Mouse (Mus musculus): ENCODE results near the gene Birc5. TPM values are rescaled to one million over a fixed set of nuclear protein-coding genes. Genes with fewer than 3 reads are reported as not detected.

Gene Birc5
- polyA plus RNA-seq, 1 experiment from 2014 or later = 26.7 TPM

DNA sequence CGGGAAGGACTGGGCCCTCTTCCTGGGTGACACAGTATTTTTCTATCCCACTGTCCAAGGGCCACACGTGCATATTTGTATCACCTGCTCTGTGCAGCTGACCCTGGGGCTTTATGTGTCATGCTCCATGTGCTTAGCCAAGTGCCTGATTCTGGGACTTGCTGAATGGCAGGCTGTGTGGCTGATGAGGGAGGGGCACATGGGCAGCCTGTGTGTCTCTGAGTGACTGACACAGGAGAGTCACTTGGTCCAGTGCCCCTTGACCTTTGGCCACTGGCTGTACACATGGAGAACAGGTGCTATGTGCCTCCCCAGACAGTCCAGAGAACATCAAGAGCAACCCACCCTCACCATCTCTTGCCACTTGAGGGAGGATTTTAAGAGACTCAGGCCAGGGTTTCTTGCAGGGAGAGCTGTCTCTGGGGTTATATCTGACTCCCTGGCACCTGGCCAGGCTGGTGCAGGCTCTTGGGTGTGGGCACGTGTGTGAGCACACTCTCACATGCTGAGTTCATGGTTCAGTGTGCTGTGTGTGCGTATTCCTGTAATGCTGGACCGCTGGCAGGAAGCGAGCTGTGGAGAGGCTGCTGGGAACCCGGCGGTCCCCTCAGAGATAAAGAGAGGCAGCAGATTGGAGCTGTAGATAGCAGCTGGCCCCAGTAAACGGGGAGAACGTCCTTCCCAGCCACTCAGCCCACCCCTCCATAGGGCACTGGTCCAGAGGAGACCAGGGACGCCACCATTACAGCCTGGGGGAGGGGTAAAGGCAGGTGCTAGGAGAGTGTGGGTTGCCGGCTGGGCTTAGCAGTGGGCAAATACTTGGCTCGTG lies 29.1 kb downstream of the Birc5 start:
- peaks cover 22% of the 10 kb centered on the region for H3K4me1 ChIP-seq
- no peak overlapping the region; the same call in 1 of the 2 replicates for H3K9ac ChIP-seq (replicated peaks)
- H3K36me3 ChIP-seq = no peaks in the 10 kb centered on the region
- WGBS = 15% methylated on average over 13 of the region's 13 CpGs
- no peaks in the 10 kb centered on the region for H3K27me3 ChIP-seq (replicated peaks)
- ATAC-seq (ENCODE audit: low FRiP score) = peak; percentile 73
- H3K4me2 ChIP-seq = peak overlapping the region; percentile 46
- H3K4me3 ChIP-seq (replicated peaks) = peak overlapping the region; percentile 14; the same call in 1 of the 2 replicates
- H3K27ac ChIP-seq (replicated peaks) = peak overlapping the region; percentile 64
- no peaks in the 10 kb centered on the region for H3K9me3 ChIP-seq (replicated peaks)

DNA sequence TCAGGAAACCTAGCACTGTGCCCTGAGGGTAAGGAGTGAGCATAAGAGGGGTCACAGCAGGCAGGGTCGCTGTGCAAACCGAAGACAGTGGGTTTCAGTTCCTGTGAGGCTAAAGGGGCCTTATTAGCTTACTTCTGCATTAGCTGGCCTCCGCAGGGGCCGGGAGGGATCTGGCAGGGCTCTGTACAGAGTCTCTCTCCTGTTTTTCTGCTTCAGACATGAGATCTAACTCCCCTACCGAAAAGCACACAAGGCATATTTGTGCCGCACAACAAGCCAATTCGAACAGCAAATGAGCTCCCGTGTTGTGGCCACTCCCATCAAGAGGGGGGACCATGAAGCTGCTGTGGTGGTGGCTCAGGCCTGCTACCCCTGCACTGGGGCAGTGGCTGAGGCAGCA lies 29.8 kb downstream of the Birc5 start:
- Histone ChIP-seq H3K4me3 (replicated peaks) (no peak overlapping the region), H3K4me1 (peaks cover 20% of the 10 kb centered on the region), H3K36me3 (no peaks in the 10 kb centered on the region), H3K4me2 (peak overlapping the region; percentile 46; the same call in 1 of the 2 replicates), H3K9me3 (replicated peaks) (no peaks in the 10 kb centered on the region), H3K9ac (replicated peaks) (no peak overlapping the region), H3K27ac (replicated peaks) (peak overlapping the region; percentile 64), H3K27me3 (replicated peaks) (no peaks in the 10 kb centered on the region)
- ATAC-seq (ENCODE audit: low FRiP score) = no peak
- WGBS = 20% methylated on average over 8 of the region's 8 CpGs

DNA sequence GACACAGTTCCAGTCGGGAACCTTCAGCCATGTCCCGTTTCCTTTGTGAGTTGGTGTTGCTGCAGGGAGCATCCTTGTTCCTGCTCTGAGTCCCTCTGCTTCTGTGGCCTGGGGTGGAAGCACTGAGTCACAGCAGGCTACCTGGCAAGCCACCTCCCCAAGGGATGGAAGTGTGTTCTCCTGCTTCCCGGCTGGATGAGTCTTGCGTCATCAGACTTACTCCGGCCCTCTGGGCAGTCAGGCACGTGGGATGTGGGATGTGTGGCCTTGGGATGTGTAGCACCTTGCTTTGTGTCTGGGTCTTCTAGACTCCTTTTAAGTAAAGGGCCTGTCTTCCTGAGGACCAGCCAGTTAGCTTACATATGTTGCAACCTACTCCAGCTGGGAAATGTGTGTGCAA lies 30.6 kb downstream of the Birc5 start:
- H3K36me3 ChIP-seq = no peaks in the 10 kb centered on the region
- H3K9ac ChIP-seq (replicated peaks) = no peak overlapping the region
- no peak for ATAC-seq (ENCODE audit: low FRiP score)
- no peak overlapping the region for H3K4me3 ChIP-seq (replicated peaks)
- no peak overlapping the region for H3K4me2 ChIP-seq
- H3K4me1 ChIP-seq = peaks cover 20% of the 10 kb centered on the region
- 87% methylated on average over 6 of the region's 6 CpGs for WGBS
- no peaks in the 10 kb centered on the region for H3K9me3 ChIP-seq (replicated peaks)
- H3K27me3 ChIP-seq (replicated peaks) = no peaks in the 10 kb centered on the region; the same call in 1 of the 2 replicates
- H3K27ac ChIP-seq (replicated peaks) = no peak overlapping the region

DNA sequence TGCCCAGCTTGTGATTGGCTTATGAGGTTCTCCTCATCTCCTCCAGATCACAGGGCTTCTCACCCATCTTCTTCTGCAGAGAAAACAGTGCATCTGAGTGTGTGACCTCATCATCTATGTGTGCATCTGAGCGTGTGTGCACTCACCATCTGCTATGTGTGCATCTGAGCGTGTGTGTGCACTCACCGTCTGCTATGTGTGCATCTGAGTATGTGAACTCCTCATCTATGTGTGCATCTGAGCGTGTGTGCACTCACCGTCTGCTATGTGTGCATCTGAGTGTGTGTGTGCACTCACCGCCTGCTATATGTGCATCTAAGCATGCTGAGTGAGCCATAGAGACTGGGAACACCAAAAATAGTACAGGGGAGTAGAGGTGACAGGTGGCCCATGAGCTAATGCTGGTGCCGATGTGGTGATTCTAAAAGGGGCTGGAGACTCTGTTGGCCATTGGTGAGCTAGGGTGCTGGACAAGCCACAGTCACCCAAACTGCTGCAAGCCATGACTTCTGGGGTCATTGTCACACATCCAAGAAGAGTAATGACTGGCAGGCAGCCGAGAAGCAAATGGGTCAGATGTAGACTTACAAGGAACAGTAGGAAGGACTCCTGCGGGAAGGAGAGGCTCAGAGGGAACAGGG lies 31.4 kb downstream of the Birc5 start:
- Histone ChIP-seq H3K27ac (replicated peaks) (no peak overlapping the region), H3K4me3 (replicated peaks) (no peak overlapping the region), H3K9ac (replicated peaks) (no peak overlapping the region), H3K27me3 (replicated peaks) (no peaks in the 10 kb centered on the region; the same call in 1 of the 2 replicates), H3K4me1 (peaks cover 20% of the 10 kb centered on the region), H3K4me2 (no peak overlapping the region), H3K36me3 (no peaks in the 10 kb centered on the region), H3K9me3 (replicated peaks) (no peaks in the 10 kb centered on the region)
- no peak for ATAC-seq (ENCODE audit: low FRiP score)
- 91% methylated on average over 9 of the region's 9 CpGs for WGBS

DNA sequence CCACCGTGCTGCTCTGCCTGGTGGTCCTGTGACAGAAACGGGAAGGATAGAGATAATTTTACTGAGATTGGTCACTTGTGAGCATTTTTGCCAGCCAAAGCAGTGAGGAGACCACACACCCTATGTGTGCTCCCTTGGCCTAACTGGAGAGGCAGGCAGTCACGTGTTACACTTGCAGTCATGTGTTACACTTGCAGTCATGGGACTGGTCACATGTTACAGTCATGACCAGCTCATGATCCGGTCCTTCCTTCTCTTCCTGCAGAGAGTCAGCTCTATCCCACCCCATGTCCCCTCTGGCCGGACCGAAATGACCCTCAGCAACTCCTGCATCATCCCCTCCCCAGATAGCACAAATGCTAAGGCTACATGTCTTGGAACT lies 31.9 kb downstream of the Birc5 start:
- Histone ChIP-seq H3K27ac (replicated peaks) (no peak overlapping the region), H3K4me2 (no peak overlapping the region), H3K27me3 (replicated peaks) (peaks cover 2% of the 10 kb centered on the region; the same call in 1 of the 2 replicates), H3K9me3 (replicated peaks) (no peaks in the 10 kb centered on the region), H3K36me3 (no peaks in the 10 kb centered on the region), H3K4me1 (peaks cover 20% of the 10 kb centered on the region), H3K9ac (replicated peaks) (no peak overlapping the region), H3K4me3 (replicated peaks) (no peak overlapping the region)
- WGBS = 82% methylated on average over 6 of the region's 6 CpGs
- ATAC-seq (ENCODE audit: low FRiP score) = no peak

DNA sequence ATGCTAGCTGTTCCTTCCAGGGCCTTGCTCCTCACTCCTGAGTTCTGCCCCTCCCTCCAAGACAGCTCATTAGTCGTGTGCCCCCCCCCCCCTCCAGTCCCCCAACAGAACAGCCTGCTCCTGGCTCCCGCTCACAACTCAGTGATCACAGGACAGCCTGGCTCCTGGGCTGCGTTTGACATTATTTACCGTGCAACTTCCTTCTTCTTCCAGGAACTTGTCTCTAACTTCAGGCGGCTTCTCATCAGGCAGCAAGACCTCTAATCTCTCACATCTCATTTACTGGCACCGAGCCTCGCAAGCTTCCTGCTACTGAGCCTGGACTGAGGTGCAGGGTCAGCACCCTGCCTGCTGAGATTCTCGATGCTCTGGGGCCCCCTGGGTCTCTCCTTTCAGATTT lies 32.7 kb downstream of the Birc5 start:
- Histone ChIP-seq H3K4me1 (peaks cover 20% of the 10 kb centered on the region), H3K27ac (replicated peaks) (no peak overlapping the region), H3K9me3 (replicated peaks) (no peaks in the 10 kb centered on the region), H3K4me3 (replicated peaks) (no peak overlapping the region), H3K4me2 (no peak overlapping the region), H3K27me3 (replicated peaks) (peaks cover 2% of the 10 kb centered on the region; the same call in 1 of the 2 replicates), H3K36me3 (no peaks in the 10 kb centered on the region), H3K9ac (replicated peaks) (no peak overlapping the region)
- 27% methylated on average over 8 of the region's 8 CpGs for WGBS
- no peak for ATAC-seq (ENCODE audit: low FRiP score)

DNA sequence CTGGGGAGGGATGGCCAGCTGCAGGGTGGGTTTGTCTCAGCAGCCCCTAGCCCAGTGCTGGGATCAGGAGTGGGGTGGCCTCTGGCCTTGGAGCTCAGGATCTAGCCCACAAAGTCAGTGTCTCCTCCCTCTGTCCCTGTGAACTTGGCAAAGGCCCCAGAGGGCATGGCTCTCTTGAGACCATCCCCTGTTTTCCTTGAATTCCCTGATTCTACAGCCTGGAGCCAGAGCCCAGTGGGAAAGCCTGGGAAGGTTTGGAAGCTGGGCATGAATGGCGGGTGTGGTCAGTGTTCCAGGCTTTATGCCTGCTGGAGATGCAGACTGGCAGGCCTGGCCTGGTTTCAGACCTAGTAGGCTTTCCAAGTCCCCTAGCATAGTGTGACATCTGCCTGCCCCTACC lies 33.2 kb downstream of the Birc5 start:
- 80% methylated on average over 1 of the region's 1 CpGs for WGBS
- no peak for ATAC-seq (ENCODE audit: low FRiP score)
- no peak overlapping the region for H3K9ac ChIP-seq (replicated peaks)
- H3K4me1 ChIP-seq = peaks cover 20% of the 10 kb centered on the region
- H3K4me2 ChIP-seq = no peak overlapping the region
- H3K27ac ChIP-seq (replicated peaks) = no peak overlapping the region
- H3K36me3 ChIP-seq = no peaks in the 10 kb centered on the region
- H3K27me3 ChIP-seq (replicated peaks) = peaks cover 2% of the 10 kb centered on the region; the same call in 1 of the 2 replicates
- no peak overlapping the region for H3K4me3 ChIP-seq (replicated peaks)
- H3K9me3 ChIP-seq (replicated peaks) = no peaks in the 10 kb centered on the region

DNA sequence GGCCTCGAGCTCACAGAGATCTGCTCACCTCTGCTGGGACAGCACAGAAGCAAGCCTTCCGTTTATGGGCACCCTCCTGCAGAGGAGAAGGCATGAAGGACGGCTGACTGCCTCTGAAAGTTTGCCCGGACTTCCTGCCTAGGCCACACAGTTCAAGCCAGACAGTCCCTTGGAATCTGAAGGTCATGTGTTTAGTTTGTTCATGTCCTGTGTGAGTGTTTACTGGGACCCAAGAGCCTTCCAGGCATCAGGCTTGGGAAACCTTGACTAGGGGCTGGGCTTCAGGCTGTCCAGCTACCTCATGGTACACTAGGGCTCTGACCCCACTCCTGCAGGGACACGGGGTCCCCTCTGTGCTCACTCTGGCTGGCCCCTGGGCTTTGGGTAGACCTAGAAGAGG lies 36.9 kb downstream of the Birc5 start:
- H3K27ac ChIP-seq (replicated peaks) = no peak overlapping the region
- peaks cover 30% of the 10 kb centered on the region for H3K4me1 ChIP-seq
- H3K9me3 ChIP-seq (replicated peaks) = no peaks in the 10 kb centered on the region
- H3K4me2 ChIP-seq = no peak overlapping the region
- no peak overlapping the region for H3K4me3 ChIP-seq (replicated peaks)
- no peaks in the 10 kb centered on the region for H3K36me3 ChIP-seq
- H3K9ac ChIP-seq (replicated peaks) = no peak overlapping the region
- ATAC-seq (ENCODE audit: low FRiP score) = no peak
- peaks cover 4% of the 10 kb centered on the region for H3K27me3 ChIP-seq (replicated peaks)
- 51% methylated on average over 5 of the region's 5 CpGs for WGBS

DNA sequence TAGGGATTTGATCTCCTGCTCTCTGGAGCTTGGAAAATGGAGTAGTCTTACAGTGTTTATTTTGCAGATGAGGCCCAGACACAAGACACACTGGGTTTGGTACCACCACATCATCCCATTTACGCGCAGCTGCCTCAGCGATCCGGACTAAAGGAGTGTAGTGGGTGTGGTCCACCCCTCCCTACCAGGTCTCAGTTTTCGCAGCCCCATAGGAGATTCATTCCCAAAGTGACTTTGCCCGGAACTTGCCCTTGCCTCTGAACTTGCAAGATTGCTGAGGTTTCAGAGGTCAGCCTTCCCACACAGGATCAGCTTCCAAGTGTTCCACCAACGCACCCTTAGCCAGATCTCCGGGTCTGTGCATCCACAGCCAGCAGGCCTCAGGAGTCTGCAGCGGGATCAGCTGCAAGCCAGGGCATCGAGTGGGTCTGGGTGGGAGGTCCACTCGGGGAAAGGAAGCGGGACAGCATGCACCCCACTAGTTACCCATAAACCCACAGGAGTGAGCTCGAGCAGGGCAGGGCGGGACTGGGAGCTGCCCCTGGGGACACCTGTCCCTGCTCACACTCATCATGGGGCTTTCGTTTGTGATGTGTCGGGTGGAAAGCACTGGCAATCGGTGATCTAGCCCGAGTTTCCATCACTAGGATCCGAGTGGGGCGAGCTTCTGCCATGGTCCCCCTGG lies 39.3 kb downstream of the Birc5 start:
- Histone ChIP-seq H3K9ac (replicated peaks) (0 out of 2 replicates have a peak overlapping the region, but pooled peaks have one; percentile 27), H3K4me1 (peaks cover 29% of the 10 kb centered on the region), H3K27ac (replicated peaks) (no peak overlapping the region), H3K9me3 (replicated peaks) (no peaks in the 10 kb centered on the region), H3K36me3 (no peaks in the 10 kb centered on the region), H3K27me3 (replicated peaks) (peaks cover 20% of the 10 kb centered on the region), H3K4me3 (replicated peaks) (peak overlapping the region; percentile 15; the same call in 1 of the 2 replicates), H3K4me2 (peak overlapping the region; percentile 49)
- ATAC-seq (ENCODE audit: low FRiP score) = no peak
- WGBS = 18% methylated on average over 20 of the region's 20 CpGs

DNA sequence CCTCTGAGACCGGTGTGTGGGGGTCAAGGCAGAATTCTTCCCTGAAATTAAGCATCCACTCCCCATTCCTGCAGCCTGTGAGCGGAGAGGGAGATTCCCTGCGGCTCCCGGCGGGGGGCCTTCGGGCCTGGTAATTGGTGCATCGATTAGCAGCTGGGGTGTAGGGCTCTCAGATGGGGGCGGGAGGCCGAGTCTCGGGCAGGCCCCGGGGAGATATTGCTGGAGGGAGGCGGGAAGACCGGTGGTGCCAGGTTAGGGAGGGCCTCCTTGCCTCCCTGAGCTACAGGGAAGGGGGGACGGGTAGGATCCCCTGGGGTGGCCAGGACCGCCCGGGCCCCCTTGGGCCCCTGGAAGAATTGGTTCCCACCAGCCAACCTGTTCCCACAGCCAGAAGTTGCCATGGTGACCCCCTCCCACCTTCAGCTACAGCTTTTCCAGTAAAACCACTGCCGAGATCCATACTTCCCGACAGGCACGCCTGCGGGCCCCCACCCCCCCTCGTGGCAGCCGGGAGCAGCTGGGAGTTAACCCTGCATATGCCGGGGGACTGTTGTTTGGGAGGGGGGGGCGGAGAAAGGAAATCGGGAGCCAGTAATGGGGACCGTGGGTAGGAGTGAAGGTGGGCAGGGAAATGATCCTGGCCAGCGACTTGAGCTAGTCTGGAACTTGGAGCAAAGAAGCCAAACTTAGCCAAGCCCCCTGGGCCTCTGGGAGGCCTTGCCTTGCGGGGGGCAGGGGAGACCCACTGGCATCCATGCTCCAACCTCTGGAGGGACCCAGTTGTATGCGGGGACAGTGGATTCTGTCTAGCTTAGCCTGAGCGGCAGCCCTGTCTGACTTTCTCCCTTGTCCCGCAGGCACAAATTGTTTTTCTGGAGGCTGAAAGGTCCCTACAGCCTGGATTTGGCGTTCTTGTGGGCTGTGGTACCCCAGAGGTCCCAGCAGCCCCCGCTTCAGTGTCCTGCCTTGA lies 40.1 kb downstream of the Birc5 start:
- Histone ChIP-seq H3K4me3 (replicated peaks) (peak overlapping the region; percentile 15), H3K9ac (replicated peaks) (peak overlapping the region; percentile 27; the same call in 1 of the 2 replicates), H3K4me2 (peak overlapping the region; percentile 49), H3K4me1 (peaks cover 29% of the 10 kb centered on the region), H3K9me3 (replicated peaks) (no peaks in the 10 kb centered on the region), H3K27me3 (replicated peaks) (peaks cover 26% of the 10 kb centered on the region), H3K36me3 (no peaks in the 10 kb centered on the region), H3K27ac (replicated peaks) (peak overlapping the region; percentile 29; the same call in 1 of the 2 replicates)
- WGBS = 6% methylated on average over 33 of the region's 33 CpGs
- ATAC-seq (ENCODE audit: low FRiP score) = peak; percentile 35; the same call in 1 of the 2 replicates

Data from neural tube, embryonic 15.5 days (tissue).